Mouse (Mus musculus) lung, adult 18-20 months (tissue): ENCODE measurements around the gene Cacng4.
A peak's percentile ranks its signal among the peaks of the same experiment; 100 is the strongest.

Source experiments
- DNase-seq, 2 experiments: peaks; one replicate each; pipeline ENCODE4 v3.0.0; 2022; ENCODE audit warnings: mixed read lengths in 2 of 2

Gene Cacng4

DNA sequence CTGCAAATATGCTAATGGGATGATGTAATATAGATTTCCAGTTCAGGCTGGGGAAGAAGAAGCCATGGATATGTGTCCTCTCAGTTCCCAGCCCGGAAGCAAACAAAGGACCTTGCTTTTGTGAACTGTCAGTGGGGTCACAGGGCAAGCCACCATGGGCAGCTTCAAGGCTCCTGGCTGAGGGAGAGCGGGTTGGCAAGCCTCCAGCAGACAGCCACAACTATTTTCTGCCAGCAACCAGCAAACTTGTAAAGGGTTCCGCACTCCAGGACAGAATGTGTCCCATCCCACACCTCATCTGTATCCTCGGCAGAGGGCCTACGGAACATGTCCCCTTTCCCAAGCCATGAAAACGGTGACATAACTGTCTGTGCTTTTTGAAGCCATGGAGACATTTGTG, 22.4 kb downstream of the Cacng4 start:
- DNase-seq = no peak

DNA sequence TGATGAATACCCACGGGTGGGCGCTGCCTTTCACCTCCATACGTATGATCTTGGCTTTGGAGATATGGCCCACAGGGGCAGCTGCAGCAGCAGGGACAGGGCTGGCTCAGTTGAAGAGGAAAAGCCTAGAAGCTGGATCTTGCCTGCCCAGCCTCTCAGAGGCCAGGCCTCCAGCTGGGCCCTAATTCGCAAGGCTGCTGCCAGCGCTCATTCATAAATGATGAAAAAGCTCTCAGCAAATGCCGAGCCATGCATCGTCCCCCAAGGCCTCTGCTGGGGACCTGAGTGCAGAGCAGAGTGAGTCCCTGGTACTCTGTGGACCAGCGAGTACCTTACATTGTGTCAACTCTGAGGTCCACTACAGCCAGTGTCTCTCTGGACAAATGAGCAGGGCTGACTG, 26.0 kb downstream of the Cacng4 start:
- DNase-seq = no peak

DNA sequence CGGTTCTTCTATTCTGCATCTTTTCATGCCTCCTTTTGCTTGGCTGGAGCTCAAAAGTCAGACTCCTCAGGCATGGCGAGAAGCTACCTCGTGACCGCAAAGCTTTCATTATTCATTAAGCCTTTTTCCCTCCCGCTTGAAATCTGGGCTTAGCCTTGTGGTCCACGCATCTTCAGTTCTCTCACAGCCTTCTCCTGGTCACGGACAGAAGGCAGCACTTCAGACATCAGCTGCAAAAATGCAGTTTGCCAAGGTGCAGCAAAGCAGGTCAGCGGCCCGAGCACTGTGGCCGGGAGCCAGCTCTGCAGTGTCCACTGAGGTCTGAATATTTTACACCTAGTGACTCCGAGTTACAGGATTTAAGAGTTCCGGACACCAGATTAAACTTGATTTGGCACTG, 27.4 kb downstream of the Cacng4 start:
- DNase-seq = no peak

- DNase-seq = no peak
Measured at GRCm38 (mm10) chr11:107762688-107763460, 31.5 kb downstream of the Cacng4 start.

DNA sequence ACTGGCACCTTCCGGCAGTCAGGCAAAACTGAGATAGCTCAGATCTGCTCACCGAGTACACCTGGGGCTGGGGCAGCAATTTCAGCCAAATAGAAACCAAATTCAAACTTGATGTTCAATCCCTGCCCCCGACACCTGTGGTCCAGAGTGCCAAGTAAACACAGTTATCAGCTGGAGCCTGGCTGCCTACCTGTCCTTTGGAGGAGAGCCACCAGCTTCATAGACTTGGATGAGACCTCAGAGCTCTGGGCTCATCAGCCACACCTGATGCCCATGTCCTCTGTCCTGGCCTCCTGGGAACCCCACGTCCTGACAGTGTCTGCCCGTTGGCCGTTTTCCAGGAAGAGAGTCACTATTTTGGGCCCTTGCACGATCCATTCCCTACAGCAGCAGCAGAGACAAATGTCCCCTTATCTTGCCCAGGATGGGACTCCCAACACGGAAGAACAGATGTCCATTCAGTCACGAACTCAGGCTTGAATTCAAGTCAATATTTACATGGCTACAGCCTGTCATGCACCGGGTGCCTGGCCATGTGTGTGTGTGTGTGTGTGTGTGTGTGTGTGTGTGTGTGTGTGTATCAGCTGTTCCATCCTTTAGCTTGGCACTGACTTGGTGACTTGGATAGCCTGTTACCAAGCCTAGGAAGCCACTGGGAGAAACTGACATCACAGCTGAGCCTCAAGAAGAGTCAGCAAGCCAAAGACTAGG, 32.4 kb downstream of the Cacng4 start:
- DNase-seq = no peak

DNA sequence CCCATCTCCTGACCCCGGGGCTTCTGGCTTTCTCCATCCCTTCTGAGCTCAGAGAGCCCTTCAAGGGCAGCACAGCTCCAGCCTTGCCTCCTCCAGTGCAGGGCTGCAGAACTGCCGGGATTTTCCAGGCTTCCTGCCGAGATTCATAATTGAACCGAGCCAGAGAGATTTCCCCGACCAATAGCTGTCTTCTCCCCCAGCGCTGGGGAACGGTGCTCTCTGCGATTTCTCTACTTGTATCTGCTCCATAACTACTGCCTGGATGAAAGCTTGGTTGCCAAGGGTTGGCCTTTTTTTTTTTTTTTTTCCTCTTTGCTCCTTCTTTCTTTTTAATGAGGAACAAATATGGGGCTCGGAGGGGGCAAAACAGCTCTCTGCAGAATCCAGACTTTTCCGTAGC, 34.4 kb downstream of the Cacng4 start:
- no peak for DNase-seq

DNA sequence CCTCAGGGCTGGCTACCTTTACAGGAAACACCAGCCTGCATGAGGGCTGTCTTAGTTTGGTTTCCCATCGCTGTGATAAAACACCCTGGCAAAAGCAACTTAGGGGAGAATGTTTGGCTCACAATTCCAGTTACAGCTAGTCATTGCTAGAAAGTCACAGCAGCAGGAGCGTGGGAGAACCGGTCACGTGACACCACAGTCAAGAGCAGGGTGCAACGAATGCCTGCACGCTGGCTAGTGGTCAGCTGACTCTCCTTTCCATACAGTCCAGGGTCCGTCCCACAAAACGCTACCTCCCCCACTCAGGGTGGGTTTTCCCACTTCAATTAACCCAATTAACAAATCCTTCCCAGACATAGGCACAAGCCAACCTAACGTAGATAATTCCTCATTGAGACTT, 34.8 kb downstream of the Cacng4 start:
- no peak for DNase-seq

GRCm38 (mm10) chr11:107749114-107749513, 45.2 kb downstream of the Cacng4 start:
- no peak for DNase-seq

DNA sequence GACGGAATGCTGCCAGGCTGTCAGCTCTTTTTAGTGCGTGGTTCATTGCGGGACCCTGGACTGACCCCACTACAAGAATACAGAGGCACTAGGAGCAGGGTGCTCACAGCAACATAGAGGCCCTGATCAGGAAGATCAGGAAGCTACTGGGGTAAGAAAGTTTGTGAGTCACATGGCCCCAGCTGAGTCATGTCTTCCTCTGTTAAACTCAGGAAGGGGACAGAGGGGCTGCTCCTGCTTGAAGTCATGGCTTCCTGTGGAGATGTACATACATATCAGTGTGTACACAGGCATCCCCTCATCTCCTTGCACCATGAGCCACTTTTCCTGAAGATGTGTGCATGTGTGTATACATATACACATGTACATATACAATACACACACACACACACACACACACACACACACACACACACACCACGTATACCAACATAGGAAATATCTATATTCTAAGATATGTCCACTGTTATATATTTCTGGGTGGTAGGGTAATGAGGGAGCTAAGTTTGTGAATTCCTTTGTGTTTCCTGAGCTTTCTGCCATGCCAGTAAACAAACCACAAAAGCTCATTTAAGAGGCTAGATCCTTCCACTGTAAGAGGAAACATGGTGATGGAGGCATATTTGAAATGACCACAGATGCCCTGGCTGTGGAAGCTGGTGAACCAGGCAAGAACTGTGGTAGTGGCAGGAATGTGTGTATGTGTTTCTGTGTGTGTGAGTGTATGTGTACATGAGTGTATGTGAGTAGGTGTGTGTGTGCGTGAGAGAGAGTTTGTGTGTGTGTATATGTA, 45.9 kb downstream of the Cacng4 start:
- no peak for DNase-seq

- no peak for DNase-seq
Measured at GRCm38 (mm10) chr11:107743100-107743499, 51.3 kb downstream of the Cacng4 start.

DNA sequence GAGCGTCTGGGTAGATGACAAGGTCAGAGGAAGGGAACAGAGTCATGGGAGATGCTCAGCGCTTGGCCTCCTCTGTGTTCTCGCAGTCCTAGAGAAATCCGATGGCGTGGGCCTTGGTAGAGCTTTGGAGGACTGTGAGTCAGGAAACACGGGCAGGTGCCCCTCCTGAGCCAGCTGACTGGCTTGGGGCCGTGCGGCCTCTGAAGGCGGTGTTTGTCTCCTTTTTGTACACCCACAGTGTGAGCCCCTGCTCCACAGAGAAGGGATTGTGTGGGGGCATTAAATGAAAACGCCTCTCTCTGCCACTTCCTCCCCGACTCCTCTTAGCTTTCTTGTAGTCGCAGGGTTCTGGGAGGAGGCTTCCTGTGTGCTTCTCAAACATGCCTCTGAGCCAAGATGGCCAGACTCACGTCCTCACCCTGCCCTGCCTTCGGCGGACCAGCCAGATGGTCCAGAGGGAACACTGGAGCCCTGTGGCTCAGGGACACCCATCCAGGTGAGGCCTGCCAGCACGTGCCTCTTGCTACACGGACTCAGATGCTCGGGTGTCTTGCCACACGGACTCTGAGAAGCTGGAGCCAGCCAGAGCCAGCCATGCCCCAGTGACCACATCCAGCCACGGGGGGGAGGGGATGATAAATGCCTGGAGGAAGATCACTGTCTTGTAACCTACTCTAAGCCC, 55.8 kb downstream of the Cacng4 start:
- DNase-seq = no peak

DNA sequence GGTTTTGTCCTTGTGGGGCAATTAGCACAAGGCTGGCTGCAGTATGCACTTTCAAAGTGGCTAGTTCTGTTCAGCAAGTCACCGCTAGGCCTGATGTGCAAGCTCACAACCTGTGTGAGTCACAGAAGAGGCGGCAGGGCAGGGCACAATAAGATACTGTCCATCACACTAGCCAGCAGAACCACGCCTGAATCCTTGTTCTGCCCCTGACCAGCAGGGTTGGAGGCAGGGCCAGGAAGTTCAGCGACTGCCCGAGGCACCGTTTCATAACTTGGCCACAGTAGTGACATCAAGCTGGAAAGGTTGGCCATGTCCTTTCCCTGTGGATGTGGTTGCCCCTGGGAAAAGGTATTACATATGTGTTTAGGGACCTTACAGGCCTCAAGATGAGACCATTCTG, 56.5 kb downstream of the Cacng4 start:
- DNase-seq = no peak

GRCm38 (mm10) chr11:107734133-107734532, 60.2 kb downstream of the Cacng4 start:
- peak in 1 of 2 experiments; percentile 11 for DNase-seq

DNA sequence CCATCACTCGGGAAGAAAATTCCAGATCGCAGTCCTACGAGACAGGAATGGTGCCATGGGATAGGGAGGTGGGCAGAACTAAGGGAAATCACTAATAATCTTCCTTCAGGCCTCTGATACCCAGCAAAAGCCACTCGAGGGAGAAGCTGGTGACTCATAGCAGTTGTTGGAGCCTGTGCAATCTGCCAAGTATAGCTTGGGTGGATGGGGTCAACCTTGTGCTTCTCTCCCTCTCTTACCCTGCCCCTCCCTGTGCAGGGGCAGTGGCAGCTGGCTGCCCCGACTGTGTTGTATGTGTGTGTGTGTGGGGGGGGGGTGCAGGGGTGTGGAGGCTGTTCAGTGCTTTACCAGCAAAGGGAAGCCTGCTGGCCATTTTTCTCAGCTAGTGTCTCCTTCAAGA, 62.9 kb downstream of the Cacng4 start:
- peak in 1 of 2 experiments; percentile 16 for DNase-seq

DNA sequence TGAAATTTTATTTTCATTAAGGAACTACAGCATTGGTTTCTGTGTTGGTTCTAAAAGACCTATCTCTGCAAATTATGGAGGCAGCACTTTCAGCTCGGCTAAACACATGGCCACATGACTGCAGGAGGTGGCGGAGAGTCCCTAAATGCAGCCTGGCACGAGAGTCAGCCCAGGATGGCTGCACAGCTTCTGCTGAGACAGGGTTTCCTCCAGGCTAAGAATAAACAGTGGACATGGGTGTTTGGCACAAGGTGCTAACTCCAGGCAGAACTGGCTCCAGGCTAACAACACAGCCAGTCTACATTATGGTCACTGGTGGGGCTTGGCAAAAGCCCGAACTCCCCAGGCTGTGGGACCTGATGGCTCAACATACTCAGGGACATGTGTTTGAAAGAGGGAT, 63.4 kb downstream of the Cacng4 start:
- DNase-seq = no peak

- DNase-seq = peak; percentile 15 to 41
Measured at GRCm38 (mm10) chr11:107729141-107729540, 65.2 kb downstream of the Cacng4 start.

DNA sequence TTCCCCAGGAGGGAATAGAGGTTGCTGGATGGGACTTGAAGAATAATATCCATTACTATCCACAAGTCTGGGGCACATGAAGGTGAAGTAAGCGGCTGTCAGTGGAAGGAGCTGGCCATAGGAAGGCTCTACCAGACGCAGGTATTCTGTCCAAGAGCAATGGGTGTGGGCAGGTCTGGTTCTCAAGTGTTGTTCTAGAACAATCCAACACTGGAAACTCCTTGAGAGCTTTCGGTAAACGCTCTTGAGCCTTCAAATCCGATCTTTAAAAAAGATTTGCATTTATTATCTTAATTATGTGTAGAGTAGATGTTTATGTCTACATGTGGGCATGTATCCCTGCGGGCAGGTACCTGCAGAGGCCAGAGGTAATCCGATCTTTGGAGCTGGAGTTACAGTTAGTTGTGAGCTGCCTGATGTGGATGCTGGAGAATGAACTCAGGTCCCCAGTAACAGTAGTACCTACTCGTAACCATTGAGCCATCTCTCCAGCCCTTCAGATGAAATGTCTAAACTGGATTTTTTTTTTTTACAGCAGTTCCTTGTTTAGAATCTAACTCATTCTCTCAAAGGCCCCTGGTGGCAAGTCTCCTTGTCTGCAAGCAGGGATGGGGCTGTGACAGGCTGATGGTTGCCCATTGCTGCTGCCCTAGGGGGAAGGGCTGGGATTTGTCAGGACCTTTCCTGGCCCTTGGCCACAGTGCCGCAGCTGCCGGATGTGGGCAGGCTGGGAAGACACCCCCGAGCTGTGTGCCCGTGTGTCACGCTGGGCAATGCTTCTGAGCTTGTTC, 66.1 kb downstream of the Cacng4 start:
- DNase-seq = peak; percentile 15

DNA sequence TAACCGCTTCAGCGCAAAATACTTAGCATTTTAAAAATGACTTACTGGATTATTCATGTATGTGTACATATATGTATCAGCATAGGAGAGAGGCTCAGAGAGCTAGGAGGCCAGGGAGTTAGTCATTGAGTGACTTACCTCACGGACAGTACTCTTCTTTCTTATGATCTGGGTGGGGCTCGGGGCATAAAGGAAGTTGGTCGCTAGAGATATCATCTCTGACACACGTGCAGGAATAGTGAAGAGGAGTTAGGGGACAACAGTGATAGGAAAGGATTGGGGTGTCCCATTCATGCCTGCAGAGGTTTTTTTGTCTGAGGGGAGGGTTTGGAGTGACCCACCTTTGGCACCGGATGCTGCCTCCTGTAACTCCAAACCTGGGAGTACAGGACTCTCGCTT, 69.8 kb downstream of the Cacng4 start:
- DNase-seq = no peak

DNA sequence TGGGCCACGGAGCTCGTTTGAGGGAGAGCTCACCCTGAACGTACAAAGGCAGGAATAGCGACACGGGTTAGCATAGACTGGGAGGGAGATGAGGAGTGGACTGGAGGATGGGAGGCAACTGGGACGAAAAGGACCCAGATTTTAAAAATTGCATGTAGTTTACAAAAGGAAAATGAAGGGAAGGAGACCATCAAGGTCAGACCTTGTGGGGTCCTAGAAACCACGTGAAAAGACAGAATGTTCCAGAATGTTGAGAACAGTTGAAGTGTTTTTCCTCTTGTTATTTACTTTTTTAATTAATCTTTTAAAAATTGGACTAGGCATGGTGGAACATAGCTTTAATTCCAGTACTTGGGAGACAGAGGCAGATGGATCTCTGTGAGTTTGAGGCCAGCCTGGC, 73.3 kb downstream of the Cacng4 start:
- DNase-seq = no peak

- no peak for DNase-seq
Measured at GRCm38 (mm10) chr11:107720264-107721021, 73.9 kb downstream of the Cacng4 start.

GRCm38 (mm10) chr11:107716332-107716938, 77.9 kb downstream of the Cacng4 start, which contains the start of gene Cacng1:
Gene Cacng1, minus strand, starts transcription at chr11:107716522.
- no peak for DNase-seq
